Mouse (Mus musculus) c-Kit-negative CD71-positive TER-119-positive erythroid progenitor cells, embryonic 14.5 days (primary cell): Measurements from ENCODE around the gene Dennd6b.
A peak's percentile ranks its signal among the peaks of the same experiment; 100 is the strongest.

Experiments used
- DNase-seq: peaks from one replicate; pipeline ENCODE4 v3.0.0-alpha.2; 2013; ENCODE audit warnings: low read depth, low spot score

Gene Dennd6b

DNA sequence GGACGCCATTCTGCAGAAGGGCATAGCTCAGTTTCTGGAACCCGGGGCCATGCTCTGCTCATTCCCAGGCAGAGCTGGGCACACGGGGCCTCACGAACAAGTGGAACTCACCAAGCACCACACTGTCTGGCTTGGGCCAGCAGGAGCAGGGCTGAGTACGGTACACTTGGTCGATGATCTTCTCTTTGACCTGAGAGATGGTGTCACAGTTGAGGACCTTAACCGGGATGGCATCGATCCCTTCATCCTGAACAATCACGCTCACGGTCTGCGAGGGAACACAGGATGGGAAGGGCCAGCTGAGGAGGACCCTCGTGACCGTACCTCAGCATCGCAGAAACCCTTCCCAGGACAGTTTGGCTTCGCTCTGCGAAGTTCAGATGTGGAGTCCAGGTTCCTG lies 37.8 kb downstream of the Dennd6b start:
- no peak for DNase-seq

DNA sequence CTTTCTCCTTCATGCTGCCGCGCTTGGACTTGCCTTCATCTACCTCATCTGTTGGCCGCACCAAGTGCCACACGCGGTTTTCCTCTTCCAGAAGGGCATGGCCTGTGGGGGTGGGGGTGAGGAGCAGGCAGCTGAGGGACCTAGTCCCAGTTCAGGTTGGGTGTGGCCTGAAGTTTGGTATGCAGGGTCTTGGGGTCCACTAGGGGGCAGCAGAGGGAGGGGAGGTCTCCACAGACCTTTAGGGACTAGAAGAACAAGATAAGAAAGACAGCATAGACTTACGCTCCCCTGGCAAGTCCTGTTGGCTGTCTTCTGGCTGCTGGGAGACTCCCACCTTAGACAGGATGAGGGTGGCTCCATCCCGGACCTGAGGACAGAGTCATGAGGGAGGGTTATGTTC lies 38.3 kb downstream of the Dennd6b start:
- DNase-seq, result peak; percentile 27

DNA sequence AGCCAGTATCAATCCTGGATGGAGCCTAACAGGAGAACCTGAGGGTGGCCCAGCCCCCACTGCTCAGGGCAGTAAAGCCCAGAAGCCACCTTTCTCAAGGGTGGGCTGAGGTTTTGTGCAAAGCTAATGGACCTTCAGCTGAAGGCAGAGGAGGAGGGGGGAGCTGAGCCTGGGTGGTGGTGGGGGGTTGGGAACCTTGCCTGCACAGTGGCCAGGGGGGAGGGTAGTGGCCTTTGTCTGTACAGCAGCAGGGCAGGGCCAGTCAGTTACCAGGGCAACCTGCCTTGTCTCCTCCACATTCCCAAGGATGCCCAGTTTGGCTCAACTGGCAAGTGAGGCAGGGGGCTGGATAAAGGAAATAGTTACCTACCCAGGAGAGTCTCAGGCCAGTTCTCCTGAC lies 44.0 kb downstream of the Dennd6b start:
- no peak for DNase-seq

DNA sequence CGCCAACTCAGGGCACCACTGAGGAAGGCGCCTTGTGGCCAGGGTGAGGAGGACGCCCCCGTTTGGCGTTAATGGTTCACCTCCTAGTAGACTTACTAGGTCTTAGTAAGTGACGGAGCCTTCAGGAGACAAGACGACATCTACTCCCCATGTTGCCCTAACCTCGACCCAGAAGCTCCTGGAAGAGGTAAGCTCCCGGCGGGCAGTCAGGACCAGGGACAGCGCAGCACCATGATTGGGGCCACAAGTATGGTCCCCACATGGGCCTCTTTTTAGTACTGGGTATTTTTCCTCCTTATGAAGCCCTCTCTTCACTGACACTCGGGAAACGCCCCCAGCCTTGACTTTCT lies 46.3 kb downstream of the Dennd6b start:
- DNase-seq, result no peak

DNA sequence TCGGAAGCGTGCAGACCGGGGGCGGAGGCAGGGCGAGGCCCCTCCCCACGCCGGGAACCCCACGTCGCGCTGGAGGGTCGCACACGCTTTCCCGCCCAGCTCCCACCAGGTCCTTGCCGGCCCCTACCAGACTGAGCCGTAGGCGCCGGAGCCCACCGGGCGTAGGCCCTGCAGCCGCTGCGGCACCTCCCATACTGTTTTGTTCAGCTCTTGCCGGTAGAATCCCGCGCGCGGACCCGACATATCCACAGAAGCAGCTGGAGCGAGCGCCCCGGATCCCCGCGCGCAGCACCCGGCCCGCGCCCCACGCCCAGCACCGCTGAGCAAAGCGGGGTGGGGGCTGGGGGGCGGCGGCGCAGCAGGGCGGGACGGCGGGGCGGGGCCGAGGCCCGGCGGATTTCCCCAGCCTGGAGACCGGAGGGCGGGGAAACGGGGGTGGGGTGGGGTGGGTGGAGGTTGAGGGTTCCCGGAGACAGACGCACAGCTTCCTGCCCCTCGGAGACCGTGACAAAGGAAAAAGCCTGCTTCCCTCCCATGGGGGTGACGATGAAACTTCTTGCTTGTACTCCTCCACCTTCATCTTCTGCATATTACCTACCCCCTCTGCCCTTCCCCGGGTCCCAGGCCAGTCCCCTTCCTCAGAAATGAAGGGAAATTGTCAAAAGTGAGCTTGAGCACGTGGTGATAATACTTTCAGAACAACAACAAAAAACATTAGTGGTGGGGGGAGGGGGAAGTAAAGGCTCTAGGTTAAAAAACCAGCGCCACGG lies 46.8 kb downstream of the Dennd6b start, which contains the start of gene Mapk11:
Gene Mapk11 (minus strand): TSS at position 358 of the 770 bp plus-strand sequence.
- DNase-seq, result no peak

DNA sequence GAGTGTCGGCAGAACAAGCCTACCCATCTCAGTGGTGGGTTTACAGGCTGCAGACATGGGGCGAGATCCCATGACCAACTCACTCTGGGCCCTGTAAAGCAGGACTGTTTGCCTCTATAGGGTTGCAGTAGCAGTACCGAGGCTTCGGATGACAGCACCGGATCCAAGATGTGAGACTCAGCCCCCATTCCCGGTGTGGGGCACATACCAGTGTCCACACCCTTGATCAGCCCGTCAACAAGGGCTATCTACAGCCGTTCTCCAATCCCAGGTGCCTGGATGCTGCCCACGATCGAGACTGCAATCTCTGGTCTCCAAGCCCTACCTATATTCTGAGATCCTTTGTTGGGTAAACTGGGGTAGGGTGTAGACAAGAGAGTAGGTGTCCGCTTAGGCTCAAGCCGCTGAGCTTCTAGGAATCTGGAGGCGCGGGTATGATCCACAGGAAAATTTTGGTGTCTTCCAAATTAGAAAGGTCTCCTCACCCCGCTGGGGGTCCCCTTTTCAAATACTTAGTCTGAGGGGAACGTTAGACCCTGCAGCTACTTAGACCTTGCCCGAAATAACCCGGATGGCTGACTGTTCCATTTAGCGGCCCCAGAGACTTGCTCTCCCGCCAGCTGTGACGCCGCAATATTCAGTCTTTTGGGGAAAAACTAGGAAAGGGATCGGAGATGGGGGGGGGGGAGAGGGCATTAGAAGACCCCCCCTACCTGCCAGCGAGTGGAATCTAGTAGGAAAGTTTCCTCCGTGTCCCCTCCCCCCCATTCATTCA lies 47.6 kb downstream of the Dennd6b start:
- DNase-seq, result no peak

DNA sequence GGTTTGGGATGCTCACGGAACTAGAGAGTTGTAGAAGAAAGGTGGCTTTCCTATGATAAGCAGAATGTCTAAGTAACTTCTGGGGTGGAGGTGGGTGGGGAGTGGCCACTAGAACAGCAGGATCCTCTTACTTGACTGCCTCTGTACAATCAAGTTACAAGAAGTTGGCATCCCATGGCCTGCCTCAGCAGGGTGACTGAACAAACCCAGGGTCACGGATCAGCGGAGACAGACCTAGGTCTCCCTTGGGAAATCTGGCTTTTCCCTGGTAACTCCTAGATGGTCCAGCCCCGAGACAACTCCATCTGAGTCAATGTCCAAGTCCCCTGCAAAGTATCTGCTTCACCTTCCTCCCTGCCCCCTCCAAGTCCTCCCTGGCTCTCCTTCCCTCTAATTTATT lies 48.4 kb downstream of the Dennd6b start:
- DNase-seq, result no peak

DNA sequence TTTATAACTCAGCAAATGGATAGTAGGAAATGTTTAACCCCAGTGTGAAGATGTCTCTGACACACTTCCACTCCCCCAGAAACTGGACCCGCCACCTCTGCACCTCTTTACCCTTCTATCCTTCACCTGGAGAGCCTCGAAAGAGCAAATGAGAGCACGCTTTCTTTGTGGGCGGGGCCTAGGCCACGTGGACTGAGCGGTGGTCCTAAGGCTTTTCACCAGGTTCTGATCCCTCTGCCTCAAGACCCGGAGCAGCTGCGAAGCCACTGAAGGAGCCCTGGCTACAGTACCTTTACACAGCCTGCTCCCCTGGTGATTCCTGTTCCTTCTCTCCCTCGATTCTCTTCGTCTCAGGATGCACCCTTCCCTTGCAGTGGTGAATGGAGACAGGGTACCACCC lies 48.8 kb downstream of the Dennd6b start:
- no peak for DNase-seq

DNA sequence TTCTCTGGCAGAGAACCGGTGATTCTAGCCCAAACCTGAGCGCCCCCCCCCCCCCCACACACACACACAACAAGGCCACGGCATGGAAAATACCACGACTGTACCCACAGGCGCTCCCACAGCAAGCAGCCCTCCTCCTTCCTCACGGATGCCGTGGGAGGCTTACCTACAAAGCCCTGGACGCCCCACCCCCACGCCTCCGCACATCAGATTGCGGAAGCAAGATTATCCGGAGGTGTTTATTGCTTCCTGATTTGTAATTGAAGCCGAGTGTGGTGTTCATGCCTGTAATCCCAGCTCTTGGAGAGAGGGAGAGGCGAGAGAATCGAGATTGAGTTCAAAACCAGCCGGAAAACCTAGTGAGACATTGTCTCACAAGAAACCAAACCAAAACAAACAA lies 49.3 kb downstream of the Dennd6b start:
- no peak for DNase-seq

DNA sequence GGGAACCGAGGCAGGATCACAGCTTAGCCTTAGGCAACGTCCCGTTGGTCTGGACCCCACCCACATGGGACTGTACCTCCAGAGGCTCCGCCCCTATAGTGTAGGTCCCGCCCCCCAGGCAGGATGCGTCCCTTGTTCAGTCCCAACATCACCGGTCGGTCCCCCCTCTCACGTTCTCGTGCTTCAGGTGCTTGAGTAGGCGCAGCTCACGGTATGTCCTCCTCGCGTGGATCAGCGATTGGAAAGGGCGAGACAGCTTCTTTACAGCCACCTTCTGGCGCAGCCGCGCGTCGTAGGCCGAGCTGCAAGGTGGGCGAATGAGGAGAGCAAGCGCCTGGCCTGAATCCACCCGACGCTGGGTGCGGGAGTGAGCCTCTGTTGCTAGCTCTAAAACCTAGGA lies 49.8 kb downstream of the Dennd6b start:
- DNase-seq, result no peak

DNA sequence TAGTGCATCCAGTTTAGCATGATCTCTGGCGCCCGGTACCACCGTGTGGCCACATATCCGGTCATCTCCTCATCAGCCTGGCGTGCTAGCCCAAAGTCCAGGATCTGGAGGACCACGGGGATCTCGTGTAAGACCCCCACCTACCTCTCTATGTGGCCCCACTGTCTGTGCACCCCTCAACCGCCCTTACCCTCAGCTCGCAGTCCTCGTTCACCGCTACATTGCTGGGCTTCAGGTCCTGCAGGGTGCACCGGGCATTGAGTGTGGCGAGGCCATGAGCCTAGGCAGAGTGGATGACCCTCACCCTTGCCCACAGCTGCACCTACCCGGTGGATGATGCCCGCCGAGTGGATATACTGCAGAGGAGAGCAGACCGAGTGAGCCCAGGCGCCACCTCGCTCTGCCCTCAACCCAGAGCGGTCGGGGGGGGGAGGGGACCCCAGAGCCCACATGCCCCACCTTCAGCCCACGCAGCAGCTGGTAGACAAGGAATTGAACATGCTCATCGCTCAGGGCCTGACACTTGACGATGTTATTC lies 50.4 kb downstream of the Dennd6b start:
- no peak for DNase-seq

DNA sequence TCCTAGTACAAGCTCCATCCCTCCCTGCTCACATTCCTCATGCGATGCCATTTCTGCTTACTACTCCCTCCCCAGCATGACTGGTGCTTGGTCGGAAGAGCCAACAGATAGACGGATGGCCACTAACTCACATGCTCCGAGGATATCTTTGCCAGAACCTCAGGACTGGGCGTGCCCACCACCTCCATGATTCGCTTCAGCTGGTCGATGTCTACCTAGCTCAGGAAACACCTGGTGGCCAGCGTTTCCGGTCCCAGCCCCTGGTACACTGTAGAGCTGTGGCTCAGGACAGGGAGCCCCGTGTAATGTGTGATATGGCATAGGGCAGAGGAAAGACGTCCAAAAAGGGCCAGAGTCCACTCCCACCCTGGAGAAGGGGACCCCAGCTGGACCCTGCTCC lies 51.3 kb downstream of the Dennd6b start:
- no peak for DNase-seq

DNA sequence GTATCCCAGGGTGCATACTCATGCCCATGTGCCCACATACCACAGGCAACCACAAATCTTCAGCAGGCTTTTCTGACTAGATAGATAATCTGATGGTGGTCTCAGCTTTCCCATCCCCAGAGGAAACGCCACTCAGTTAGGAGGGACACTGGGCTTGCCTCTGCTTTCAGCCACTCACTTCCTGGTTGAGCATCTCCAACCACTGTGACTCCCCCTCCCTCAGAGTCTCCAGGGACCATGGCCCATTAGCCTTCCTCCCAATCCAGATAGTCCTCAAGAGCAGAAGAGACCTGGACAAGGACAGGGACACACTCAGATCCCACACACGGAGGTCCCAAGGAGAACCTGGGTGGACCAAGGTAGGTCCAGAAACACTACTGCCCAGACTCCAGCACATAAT lies 53.2 kb downstream of the Dennd6b start:
- no peak for DNase-seq

DNA sequence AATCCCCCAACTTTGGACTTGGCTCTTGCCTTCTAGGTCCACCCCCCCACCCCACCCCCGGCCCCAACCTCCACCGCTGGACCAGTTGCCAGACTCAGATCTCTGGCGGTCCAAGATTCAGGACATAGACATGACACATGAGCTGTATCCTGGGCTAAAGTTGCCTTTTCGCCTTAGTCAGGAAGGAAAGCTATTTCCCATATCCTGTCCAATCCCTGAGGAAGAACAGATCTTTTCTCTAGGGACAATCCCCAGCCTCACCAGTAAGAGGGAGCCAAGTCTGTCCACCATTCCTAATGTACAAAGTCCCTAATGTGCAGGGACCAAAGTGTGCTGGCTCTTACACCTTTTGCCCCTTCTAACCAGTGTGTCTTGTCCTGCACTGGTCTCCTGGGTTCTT lies 54.4 kb downstream of the Dennd6b start:
- no peak for DNase-seq

DNA sequence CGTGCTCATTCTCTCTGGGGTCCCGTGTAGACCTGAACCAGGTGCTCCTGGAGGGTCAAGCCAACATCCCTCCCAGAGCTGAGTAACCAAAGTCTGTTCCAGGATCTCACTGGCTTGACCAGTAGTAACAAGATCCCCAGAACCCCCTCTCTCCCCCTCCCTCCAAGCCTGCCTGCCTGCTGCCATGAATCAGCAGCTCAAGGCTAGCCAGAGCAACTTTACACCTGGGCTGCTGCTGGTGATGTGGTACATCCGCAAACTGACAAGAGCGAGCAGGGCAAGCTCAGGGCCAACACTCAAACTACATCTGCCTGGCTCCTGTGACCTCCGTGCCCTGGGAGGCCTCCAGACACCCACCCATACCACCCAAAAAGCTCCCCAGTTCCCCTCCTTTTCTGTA lies 54.9 kb downstream of the Dennd6b start:
- no peak for DNase-seq

DNA sequence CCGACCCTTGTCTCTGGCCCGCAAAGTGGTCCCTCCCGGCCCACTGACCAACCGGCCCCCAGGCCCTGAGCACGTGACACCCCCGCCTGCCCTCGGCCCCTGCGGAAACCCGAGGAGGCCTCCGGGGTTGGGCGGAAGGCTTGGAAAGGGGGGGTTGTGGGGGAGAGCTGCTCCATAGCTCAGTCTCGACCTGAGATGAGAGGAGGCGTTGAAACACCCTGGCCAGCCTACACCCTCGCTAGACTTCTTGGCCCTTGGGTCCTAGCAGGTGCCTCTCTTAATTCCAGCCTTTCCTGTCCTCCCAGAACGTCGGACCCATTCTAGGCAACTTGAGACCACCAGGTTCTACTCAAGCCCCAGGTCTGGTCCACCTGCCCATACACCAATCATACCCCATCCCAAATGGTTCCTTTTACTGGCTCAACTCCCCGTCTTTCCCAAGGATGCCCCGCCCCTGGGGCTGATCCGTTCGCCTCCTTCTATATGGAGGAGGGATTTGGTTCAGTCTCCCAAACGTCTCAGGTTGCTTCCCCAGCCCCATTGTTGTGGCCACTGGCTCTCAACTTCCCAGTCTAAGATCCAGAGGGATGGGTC lies 55.5 kb downstream of the Dennd6b start, which contains the start of gene Mapk12:
Gene Mapk12 (minus strand): TSS at position 45 of the 594 bp plus-strand sequence.
- DNase-seq, result no peak

DNA sequence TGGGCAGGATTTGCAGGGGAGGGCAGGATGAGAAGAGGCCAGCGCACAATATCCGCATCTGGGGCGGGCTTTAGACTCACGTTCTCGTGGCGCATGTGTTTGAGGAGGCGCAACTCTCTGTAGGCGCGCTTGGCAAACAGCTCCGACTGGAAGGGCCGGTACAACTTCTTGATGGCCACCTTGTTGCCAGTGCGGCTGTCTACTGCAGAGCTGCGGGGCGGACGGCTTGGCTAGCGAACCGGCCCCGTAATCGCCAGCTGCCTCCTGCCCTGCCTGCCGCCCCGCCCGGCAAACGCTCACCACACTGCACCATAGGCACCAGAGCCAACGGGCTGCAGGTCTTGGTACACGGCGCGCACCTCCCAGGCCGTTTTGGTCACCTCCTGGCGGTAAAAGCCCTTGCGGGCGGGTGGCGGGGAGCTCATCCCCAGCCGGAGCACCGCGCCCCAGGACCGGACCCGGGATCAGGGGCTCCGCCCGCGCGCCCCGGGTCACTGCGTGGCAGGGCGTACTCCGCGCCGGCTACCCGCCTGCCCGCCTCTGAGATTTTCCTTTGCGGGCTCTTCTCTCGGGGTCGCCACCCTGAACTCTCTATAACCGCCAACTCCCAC lies 56.1 kb downstream of the Dennd6b start:
- no peak for DNase-seq

DNA sequence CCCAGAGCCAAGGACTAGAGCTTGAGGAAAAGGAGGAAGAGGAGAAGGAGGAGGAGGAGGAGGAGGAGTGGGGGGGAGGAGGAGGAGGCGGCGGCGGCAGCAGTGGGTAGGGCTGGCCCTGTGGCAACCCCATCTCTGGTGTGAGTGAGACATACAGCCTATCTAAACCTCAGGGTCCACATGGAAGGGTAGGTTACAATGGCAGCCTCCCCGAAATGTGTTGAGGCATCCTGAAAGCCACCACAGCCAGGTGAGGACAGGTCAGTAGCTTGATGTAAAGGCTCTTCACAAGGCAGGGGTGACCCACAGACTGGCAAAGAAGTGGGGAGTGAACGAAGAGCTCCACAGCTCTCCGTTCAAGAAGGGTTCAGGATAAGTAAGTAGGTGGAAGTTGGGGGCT lies 57.8 kb downstream of the Dennd6b start:
- no peak for DNase-seq

DNA sequence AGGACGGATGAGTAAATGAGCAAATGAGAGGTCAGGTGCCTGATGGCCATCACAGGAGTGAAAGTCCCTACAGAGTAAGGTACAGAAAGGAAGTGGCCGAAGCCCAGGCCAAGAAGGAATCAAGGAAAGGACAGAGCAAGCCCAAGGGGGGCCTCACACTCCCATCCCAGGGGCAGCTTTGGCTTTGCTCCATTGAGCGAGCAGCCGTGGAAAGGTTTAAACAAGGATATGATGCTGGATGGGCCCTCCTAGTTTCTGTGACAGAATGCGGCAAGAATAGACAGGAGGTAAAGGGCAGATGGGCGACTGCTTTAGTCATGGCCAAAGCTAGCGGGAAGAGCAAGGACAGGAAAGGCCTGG lies 58.3 kb downstream of the Dennd6b start:
- DNase-seq, result no peak

DNA sequence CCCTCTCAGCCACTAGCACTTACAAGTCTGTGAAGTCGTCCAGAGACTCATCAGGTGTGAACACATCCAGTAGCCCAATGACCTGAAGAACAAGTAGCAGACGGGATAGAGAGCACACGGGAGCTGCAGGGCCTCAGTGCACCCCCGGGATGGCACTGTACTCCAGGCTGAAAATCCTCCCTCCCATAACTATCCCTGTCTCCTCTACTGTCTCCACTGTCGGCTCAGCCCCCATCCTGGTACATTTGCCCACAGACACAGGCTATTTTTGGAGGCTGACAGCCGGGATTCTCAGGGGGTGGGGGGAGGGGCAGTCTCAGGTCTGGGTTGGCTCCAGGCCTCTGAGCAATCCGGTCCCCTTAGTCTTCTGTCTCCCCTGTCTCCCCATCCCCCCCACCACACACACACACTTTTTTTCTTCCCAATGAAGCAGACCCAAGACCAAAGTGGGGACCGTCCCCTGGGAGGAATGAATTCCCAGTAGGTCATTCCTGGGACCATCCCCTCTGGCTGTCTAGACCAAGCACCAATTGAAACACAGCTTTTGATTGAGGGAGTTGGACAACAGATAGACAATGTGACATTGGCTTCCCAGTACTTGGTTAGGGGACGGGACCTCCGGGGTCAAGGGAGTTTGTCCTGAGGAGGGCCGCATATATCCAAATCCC lies 58.8 kb downstream of the Dennd6b start:
- no peak for DNase-seq

DNA sequence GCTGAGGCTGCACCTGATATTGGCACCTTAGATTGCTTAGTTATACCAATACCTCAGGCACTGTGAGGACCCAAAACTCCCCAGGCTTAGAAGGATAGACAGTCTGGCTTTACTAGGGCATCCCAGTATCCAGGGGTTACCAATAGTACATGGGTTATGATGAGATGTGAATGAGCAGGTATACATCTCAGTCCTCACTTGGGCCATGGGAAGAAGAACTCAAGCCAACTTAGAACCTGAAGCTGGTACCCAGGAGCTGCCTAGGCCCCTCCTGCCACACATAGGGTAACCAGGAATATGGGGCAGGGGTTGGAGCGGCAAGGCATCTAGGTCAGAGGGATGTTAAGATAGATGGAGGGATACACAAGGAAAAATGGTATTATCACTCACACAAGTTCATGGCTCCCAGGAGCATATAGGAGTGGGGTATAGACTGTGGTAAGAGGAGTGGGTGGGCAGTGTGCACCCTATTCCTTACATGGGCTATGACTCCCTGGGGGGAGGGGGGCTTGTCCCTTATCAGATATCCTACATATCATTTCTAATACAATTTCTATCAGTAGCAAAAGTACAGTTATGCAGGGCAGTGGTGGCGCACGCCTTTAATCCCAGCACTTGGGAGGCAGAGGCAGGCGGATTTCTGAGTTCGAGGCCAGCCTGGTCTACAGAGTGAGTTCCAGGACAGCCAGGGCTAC lies 59.7 kb downstream of the Dennd6b start:
- DNase-seq, result no peak
